Mouse (Mus musculus) kidney, embryonic 15.5 days (tissue): ENCODE results near the gene Atp5s. TPM values are rescaled to one million over a fixed set of nuclear protein-coding genes. Genes with fewer than 3 reads are reported as not detected.

Source experiments
- ATAC-seq: fragments of 200-750 bp; cut with Nextera tagmentation; replicated peaks from 2 replicates; pipeline ENCODE4 v1.8.0; 2017; ENCODE audit warnings: moderate TSS enrichment; ENCODE audit not compliant: low FRiP score
- H3K27ac ChIP-seq: fragments of 300-500 bp; sonication (generic); 2 replicates; pipeline ENCODE4 v1.5.1; 2015; ENCODE audit warnings: mild to moderate bottlenecking, inconsistent platforms
- H3K27me3 ChIP-seq: fragments of 300-500 bp; sonication (generic); 2 replicates; pipeline ENCODE4 v1.6.1; 2015; ENCODE audit warnings: inconsistent platforms
- H3K36me3 ChIP-seq: fragments of 300-500 bp; sonication (generic); 2 replicates; pipeline ENCODE4 v1.6.1; 2015; ENCODE audit warnings: inconsistent platforms
- H3K4me1 ChIP-seq: fragments of 300-500 bp; sonication (generic); 2 replicates; pipeline ENCODE4 v1.6.1; 2015; ENCODE audit warnings: inconsistent platforms
- H3K4me2 ChIP-seq: fragments of 300-500 bp; sonication (generic); 2 replicates; pipeline ENCODE4 v1.6.1; 2015; ENCODE audit warnings: moderate library complexity, mild to moderate bottlenecking, inconsistent platforms
- H3K4me3 ChIP-seq: fragments of 300-500 bp; sonication (generic); replicated peaks from 2 replicates; pipeline ENCODE4 v1.5.1; 2015; ENCODE audit warnings: mild to moderate bottlenecking, inconsistent platforms
- H3K9ac ChIP-seq: fragments of 300-500 bp; sonication (generic); 2 replicates; pipeline ENCODE4 v1.6.1; 2015; ENCODE audit warnings: mild to moderate bottlenecking, inconsistent platforms
- H3K9me3 ChIP-seq: fragments of 300-500 bp; sonication (generic); replicated peaks from 2 replicates; pipeline ENCODE4 v1.6.1; 2016; ENCODE audit warnings: inconsistent platforms
- WGBS: fragments of 180-500 bp; shearing (Covaris S2); methylation state at CpG from one replicate; pipeline ENCODE4 v1.1.7; 2015; ENCODE audit warnings: mixed read lengths; 5-methylcytosine and 5-hydroxymethylcytosine counted together
- polyA plus RNA-seq: library from polyadenylated mRNA; unstranded; fragments of >200 nt; fragmentation: Nextera tagmentation; extraction: Ambion mirVana; gene quantifications from 2 replicates; pipeline ENCODE4 v1.2.1, GENCODE M21; 2015

Gene Atp5s
- polyA plus RNA-seq, 1 experiment from 2014 or later: 30.7 TPM

- Histone ChIP-seq H3K27me3 (no peaks in the 10 kb centered on the region), H3K36me3 (peaks cover 21% of the 10 kb centered on the region), H3K4me3 (no peak overlapping the region), H3K4me1 (no peaks in the 10 kb centered on the region), H3K9ac (no peak overlapping the region), H3K4me2 (no peak overlapping the region), H3K9me3 (no peaks in the 10 kb centered on the region), H3K27ac (no peak overlapping the region)
- no peak for ATAC-seq
- WGBS: 80% methylated on average over 5 of the region's 5 CpGs
These were observed 28.0 kb upstream of the Atp5s start for GRCm38 (mm10) chr12:69696746-69697145.

- H3K27ac ChIP-seq: no peak overlapping the region
- peaks cover 23% of the 10 kb centered on the region for H3K36me3 ChIP-seq
- H3K4me3 ChIP-seq: no peak overlapping the region
- no peaks in the 10 kb centered on the region for H3K4me1 ChIP-seq
- ATAC-seq: no peak
- no peaks in the 10 kb centered on the region for H3K9me3 ChIP-seq
- H3K4me2 ChIP-seq: no peak overlapping the region
- H3K9ac ChIP-seq: no peak overlapping the region
- WGBS: 83% methylated on average over 6 of the region's 6 CpGs
- no peaks in the 10 kb centered on the region for H3K27me3 ChIP-seq
These were observed 26.4 kb upstream of the Atp5s start for GRCm38 (mm10) chr12:69698352-69698751.

- Histone ChIP-seq H3K9ac (no peak overlapping the region), H3K27ac (peak overlapping the region; percentile 28; the same call in 1 of the 2 replicates), H3K4me1 (no peaks in the 10 kb centered on the region), H3K4me2 (no peak overlapping the region), H3K36me3 (peaks cover 15% of the 10 kb centered on the region), H3K27me3 (no peaks in the 10 kb centered on the region), H3K9me3 (no peaks in the 10 kb centered on the region), H3K4me3 (no peak overlapping the region)
- 69% methylated on average over 11 of the region's 11 CpGs for WGBS
- ATAC-seq: peak; percentile 87
These were observed 19.8 kb upstream of the Atp5s start for GRCm38 (mm10) chr12:69704799-69705458.

GRCm38 (mm10) chr12:69713628-69714027 lies 11.1 kb upstream of the Atp5s start:
- Histone ChIP-seq H3K36me3 (peaks cover 31% of the 10 kb centered on the region), H3K27ac (no peak overlapping the region)

GRCm38 (mm10) chr12:69722857-69723256 lies 1.9 kb upstream of the Atp5s start:
- ATAC-seq: no peak
- peaks cover 14% of the 10 kb centered on the region for H3K9me3 ChIP-seq
- no peak overlapping the region for H3K9ac ChIP-seq
- 88% methylated on average over 3 of the region's 3 CpGs for WGBS
- H3K27ac ChIP-seq: no peak overlapping the region
- H3K4me3 ChIP-seq: no peak overlapping the region
- no peaks in the 10 kb centered on the region for H3K27me3 ChIP-seq
- H3K4me1 ChIP-seq: peaks cover 18% of the 10 kb centered on the region
- no peak overlapping the region for H3K4me2 ChIP-seq
- peaks cover 36% of the 10 kb centered on the region for H3K36me3 ChIP-seq

More at GRCm38 (mm10) chr12:69713628-69714027, 11.1 kb upstream of the Atp5s start:
- Histone ChIP-seq H3K4me1 (no peaks in the 10 kb centered on the region), H3K27me3 (no peaks in the 10 kb centered on the region), H3K9ac (no peak overlapping the region), H3K4me3 (no peak overlapping the region), H3K4me2 (no peak overlapping the region), H3K9me3 (peaks cover 4% of the 10 kb centered on the region; the same call in 1 of the 2 replicates)
- ATAC-seq: no peak

GRCm38 (mm10) chr12:69723376-69723775 lies 1.4 kb upstream of the Atp5s start:
- Histone ChIP-seq H3K27ac (no peak overlapping the region), H3K4me3 (peak overlapping the region; percentile 88), H3K9ac (no peak overlapping the region)

GRCm38 (mm10) chr12:69724018-69724710 lies 586 bp upstream of the Atp5s start:
- peak overlapping the region; percentile 97; the same call in 1 of the 2 replicates for H3K27ac ChIP-seq
- H3K4me3 ChIP-seq: peak overlapping the region; percentile 88
- under 1% methylated on average over 24 of the region's 24 CpGs for WGBS
- ATAC-seq: peak; percentile 1; the same call in 1 of the 2 replicates
- peak overlapping the region; percentile 88 for H3K4me2 ChIP-seq
- H3K4me1 ChIP-seq: peaks cover 18% of the 10 kb centered on the region
- peaks cover 23% of the 10 kb centered on the region for H3K36me3 ChIP-seq
- peaks cover 6% of the 10 kb centered on the region for H3K9me3 ChIP-seq
- H3K27me3 ChIP-seq: no peaks in the 10 kb centered on the region
- H3K9ac ChIP-seq: peak overlapping the region; percentile 63

More at GRCm38 (mm10) chr12:69723376-69723775, 1.4 kb upstream of the Atp5s start:
- peak overlapping the region; percentile 88 for H3K4me2 ChIP-seq
- peaks cover 30% of the 10 kb centered on the region for H3K36me3 ChIP-seq
- WGBS: 56% methylated on average over 2 of the region's 2 CpGs
- ATAC-seq: no peak
- peaks cover 18% of the 10 kb centered on the region for H3K4me1 ChIP-seq
- H3K9me3 ChIP-seq: peaks cover 11% of the 10 kb centered on the region
- no peaks in the 10 kb centered on the region for H3K27me3 ChIP-seq

GRCm38 (mm10) chr12:69729246-69729645 lies 4.5 kb downstream of the Atp5s start:
- H3K4me2 ChIP-seq: no peak overlapping the region
- no peaks in the 10 kb centered on the region for H3K36me3 ChIP-seq
- no peak overlapping the region for H3K9ac ChIP-seq
- H3K4me3 ChIP-seq: no peak overlapping the region
- no peaks in the 10 kb centered on the region for H3K9me3 ChIP-seq
- no peaks in the 10 kb centered on the region for H3K27me3 ChIP-seq
- no peak for ATAC-seq
- 93% methylated on average over 1 of the region's 1 CpGs for WGBS
- H3K4me1 ChIP-seq: peaks cover 8% of the 10 kb centered on the region
- no peak overlapping the region for H3K27ac ChIP-seq

- H3K27me3 ChIP-seq: no peaks in the 10 kb centered on the region
- no peak overlapping the region for H3K27ac ChIP-seq
- ATAC-seq: no peak
- peaks cover 4% of the 10 kb centered on the region for H3K4me1 ChIP-seq
- WGBS: 86% methylated on average over 1 of the region's 1 CpGs
- no peak overlapping the region for H3K4me3 ChIP-seq
- no peak overlapping the region for H3K4me2 ChIP-seq
- no peaks in the 10 kb centered on the region for H3K9me3 ChIP-seq
- no peak overlapping the region for H3K9ac ChIP-seq
- no peaks in the 10 kb centered on the region for H3K36me3 ChIP-seq
These were observed 5.6 kb downstream of the Atp5s start for GRCm38 (mm10) chr12:69730306-69730705.

GRCm38 (mm10) chr12:69732221-69732620 lies 7.5 kb downstream of the Atp5s start:
- H3K36me3 ChIP-seq: no peaks in the 10 kb centered on the region
- no peak overlapping the region for H3K4me2 ChIP-seq
- no peaks in the 10 kb centered on the region for H3K4me1 ChIP-seq
- H3K27ac ChIP-seq: no peak overlapping the region
- 45% methylated on average over 5 of the region's 5 CpGs for WGBS
- ATAC-seq: no peak
- H3K9ac ChIP-seq: no peak overlapping the region
- H3K9me3 ChIP-seq: no peaks in the 10 kb centered on the region
- no peaks in the 10 kb centered on the region for H3K27me3 ChIP-seq
- H3K4me3 ChIP-seq: no peak overlapping the region

- no peaks in the 10 kb centered on the region for H3K27me3 ChIP-seq
- no peak overlapping the region for H3K4me3 ChIP-seq
- H3K4me1 ChIP-seq: no peaks in the 10 kb centered on the region
- H3K9ac ChIP-seq: no peak overlapping the region
- no peaks in the 10 kb centered on the region for H3K9me3 ChIP-seq
- no peak overlapping the region for H3K27ac ChIP-seq
- no peaks in the 10 kb centered on the region for H3K36me3 ChIP-seq
- 0 out of 2 replicates have a peak, but pooled peaks have one; percentile 62 for ATAC-seq
- 8% methylated on average over 2 of the region's 2 CpGs for WGBS
- H3K4me2 ChIP-seq: no peak overlapping the region
These were observed 8.8 kb downstream of the Atp5s start for GRCm38 (mm10) chr12:69733518-69733917.

- Histone ChIP-seq H3K36me3 (no peaks in the 10 kb centered on the region), H3K4me3 (no peak overlapping the region), H3K27ac (no peak overlapping the region), H3K9me3 (no peaks in the 10 kb centered on the region), H3K4me1 (no peaks in the 10 kb centered on the region), H3K27me3 (no peaks in the 10 kb centered on the region), H3K9ac (no peak overlapping the region), H3K4me2 (no peak overlapping the region)
- ATAC-seq: no peak
- 88% methylated on average over 3 of the region's 3 CpGs for WGBS
These were observed 9.2 kb downstream of the Atp5s start for GRCm38 (mm10) chr12:69733923-69734322.
